Mouse (Mus musculus): ENCODE measurements around the gene Mgat5.

Gene Mgat5

DNA sequence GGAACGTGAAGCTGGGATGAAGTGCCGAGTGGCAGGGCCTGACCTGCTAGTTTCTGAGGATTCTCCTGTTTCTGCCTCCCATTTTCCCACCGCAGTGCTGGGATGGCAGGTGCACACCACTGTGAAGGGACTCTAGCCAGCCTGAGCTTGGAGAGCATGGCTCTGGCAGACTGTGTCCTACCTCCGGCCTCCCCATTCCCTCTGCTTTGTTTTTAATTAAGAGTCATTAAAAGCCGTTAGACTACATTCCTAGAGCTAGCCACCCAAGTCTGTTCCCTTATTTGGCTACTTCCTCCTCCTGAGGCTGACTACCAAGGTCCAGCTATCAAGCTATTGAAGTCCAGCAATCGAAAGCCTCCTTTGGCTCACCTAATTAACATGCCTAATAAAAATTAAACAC is 56.2 kb downstream of the Mgat5 start:
- no peak for DNase-seq (ENCODE audit: low spot score)

DNA sequence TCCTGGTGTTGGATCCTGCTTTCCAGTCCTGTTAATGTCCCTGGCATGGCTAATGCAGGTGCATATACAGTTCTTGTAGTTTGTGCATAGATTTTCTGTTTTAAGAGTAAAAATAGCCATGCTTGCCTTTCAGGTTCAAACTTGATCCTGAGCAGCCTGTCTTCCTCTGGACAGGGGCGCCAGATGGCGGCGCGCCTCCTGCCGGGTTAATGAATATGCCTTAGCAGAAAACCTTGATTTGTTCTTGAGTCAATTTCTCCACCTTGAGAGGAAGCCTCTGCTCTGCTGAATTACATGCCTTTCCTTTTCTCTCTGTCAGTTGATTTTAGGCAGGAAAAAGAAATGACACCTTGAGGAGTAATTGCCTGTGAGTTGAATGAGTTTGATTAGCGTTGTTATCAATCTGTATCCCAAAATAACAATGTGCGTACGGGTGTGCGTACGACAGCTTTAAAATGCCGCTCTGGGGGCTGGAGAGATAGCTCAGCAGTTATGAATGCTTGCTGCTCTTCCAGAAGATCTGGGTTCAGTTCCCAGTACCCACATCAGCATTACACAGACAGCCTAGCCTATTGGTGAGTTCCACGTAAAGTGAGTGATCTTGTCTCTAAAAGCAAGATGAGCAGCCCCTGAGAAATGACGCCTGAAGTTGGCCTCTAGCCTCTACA is 57.5 kb downstream of the Mgat5 start:
- no peak for DNase-seq (ENCODE audit: low spot score)

- no peak for DNase-seq (ENCODE audit: low spot score)
Observed at GRCm38 (mm10) chr1:127267985-127268384, 63.2 kb downstream of the Mgat5 start.

DNA sequence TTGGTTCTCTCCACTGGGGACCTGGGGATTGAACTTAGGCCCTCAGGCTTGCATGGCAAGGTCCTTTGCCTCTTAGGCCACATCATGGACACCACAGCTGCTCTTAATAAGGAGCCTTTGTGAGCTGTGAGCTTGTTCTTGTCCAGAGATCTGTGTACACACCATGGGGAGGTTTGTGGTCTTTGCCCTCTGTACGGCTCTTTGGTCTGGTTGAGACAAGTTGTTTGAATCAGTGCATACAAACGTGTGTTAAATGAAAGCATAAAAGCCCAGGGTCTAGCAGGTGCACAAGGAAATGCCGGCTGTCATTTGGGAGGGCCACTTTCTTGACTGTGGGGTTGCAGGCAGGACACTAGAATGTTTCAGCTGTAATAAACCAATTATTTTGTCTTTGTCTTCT is 64.5 kb downstream of the Mgat5 start:
- no peak for DNase-seq (ENCODE audit: low spot score)

DNA sequence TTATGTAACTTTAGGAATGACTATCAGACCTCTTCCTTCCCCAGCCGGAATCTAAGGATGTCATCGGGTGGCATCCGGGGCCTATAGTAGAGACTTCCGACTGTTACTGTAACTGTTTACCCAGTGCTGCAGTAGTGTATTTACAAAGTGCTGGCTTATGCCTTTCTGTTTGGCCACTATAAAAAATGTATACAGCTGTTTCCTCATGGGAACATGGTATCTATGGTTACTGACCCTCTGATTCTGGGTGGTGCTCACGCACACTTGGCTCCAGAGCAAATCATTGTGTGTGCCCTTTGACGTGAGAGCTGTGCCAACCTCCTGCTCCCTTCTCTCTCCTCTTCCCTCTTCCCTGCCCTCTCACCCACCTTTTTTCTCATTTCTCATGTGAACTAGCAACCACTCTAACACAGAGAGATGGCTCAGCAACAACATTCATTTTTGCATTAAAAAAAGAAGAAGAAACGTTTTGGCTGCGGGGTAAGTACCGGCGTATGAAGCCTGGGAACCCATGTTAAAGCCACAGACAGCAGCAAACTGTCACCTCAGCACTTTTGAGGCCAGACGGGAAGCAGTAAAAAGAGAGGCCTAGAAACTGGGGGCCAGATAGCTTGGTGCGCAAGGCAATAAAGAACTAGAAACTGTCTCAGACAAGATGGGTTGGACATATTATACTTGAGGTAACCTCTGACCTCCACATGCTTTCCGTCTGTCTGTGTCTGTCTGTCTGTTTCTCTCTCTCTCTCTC is 65.6 kb downstream of the Mgat5 start:
- DNase-seq (ENCODE audit: low spot score): no peak

- no peak for DNase-seq (ENCODE audit: low spot score)
Observed at GRCm38 (mm10) chr1:127271156-127271555, 66.3 kb downstream of the Mgat5 start.

DNA sequence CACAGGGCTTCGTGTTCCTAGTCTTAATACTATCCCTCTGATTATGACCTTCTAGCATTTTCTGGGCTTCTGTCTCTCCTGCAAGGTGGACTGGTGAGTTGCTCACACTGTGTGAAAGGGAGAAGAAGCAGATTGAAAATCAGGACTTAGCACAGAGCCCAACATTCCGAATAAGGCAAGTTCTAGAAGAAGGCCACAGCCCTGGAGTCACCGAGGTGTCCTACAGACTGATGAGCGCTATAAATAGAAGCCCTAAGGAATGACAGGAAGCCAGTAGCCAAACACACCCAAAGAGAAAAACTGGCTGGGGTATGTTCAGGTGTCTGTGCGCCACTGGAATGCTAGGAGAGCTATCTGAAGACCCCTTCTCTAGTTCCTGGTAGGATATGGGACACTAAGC is 68.5 kb downstream of the Mgat5 start:
- DNase-seq (ENCODE audit: low spot score): no peak

DNA sequence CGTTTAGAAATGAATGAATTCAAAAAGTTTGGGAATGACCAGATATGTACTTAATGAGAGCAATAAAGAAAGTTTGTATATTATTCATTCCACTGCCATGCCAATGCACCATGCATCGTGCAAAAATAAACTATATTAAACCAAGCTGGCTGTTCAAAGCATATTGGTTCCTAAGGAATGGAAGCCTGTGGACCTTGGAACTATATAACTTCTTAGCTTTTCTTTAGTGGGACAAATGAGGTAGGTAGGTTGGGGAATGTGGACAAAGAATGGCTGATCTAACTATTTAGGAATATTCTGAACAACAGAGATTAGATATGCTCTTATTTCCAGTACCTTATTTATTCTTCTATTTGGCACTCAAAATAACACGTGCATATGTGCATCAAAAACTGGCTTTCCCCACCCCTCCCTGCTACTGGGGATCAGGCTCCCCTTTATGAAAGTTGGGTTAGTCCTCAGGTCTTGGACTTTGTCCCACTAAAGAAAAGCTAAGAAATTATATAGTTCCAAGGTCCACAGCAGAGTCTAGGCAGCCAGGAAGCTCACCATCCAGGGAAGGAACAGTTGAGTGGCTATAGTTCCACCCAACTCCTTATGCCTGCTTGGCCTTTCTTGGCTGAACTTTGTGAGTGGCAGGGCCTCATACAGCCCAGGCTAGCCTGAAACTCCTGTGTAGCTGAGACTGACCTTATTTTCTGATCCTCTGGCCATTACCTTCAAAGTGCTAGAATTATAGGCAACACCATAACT is 70.9 kb downstream of the Mgat5 start:
- no peak for DNase-seq (ENCODE audit: low spot score)

DNA sequence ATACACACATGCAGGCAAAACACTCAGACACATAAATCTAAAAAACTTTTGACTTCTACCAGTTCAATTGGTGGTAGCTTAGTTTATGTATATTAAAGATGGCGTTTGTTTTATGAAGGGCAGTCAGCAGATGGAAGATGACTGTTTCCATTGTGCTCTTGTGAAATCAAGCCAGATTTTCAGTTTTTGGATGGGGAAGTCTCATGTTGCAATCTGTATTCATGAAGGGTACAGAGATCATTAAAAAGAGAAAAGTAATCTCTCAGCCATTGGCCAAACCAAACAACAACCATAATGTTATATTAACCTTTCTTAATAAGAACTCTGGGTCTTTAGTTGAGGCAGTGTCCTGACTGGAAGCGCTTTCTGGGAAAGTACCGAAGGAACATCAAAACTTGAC is 73.3 kb downstream of the Mgat5 start:
- DNase-seq (ENCODE audit: low spot score): no peak

GRCm38 (mm10) chr1:127280256-127280655 is 75.4 kb downstream of the Mgat5 start:
- DNase-seq (ENCODE audit: low spot score): no peak

GRCm38 (mm10) chr1:127284975-127285374 is 80.2 kb downstream of the Mgat5 start:
- DNase-seq (ENCODE audit: low spot score): no peak

DNA sequence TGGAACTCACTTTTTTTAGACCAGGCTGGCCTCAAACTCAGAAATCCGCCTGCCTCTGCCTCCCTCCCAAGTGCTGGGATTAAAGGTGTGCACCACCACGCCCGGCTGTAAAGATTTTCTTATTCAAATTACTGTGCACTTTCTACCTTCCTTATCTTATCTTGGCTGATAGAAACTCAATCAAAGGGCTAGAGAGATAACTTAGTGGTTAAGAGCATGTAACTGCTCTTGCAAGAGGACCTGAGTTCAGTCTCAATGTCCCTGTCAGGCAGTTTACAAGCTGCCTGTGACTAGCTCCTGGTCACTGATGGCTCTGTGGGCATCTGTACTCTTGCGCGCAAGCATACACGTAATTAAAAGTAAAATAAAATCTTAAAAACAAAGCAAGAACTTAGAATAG is 82.7 kb downstream of the Mgat5 start:
- DNase-seq (ENCODE audit: low spot score): no peak

DNA sequence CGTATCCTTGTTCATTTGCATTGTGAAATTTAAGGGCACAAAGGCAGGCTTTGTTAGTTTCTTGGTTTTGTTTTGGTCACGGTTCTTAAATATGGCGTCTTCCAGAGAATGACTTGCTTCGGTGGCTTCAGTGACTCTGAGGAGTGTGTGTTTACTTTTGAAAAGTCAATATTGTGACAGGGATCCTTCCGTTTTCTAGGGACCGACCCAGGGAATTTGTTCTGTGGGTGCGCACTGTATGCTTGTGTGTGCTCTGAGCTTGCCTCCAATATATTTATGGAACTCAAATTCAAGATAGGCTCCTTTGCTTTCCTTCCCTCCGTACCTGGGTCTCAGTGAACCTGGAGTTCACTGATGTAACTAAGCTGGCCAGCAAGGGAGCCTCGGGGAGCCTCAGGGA is 86.1 kb downstream of the Mgat5 start:
- no peak for DNase-seq (ENCODE audit: low spot score)

DNA sequence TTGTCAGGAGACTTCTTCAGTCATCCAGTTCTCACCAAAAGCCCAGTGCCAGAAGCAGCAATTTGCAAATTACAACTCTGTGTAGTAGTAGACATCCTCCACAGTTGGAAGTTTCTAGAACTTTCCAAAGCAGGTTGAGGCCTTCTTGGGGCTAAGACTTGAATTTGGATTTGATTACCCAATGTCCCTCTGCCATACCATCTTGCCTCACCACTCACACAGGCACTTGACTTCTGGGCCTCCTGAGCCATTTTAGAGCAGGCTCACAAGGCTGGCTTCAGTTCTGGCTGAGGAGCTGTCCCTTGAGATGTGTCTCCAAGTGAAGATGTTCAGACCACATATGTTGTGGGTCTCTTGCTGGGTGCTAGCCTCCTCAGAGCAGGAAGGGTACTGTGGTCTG is 86.9 kb downstream of the Mgat5 start:
- DNase-seq (ENCODE audit: low spot score): no peak

GRCm38 (mm10) chr1:127293286-127293685 is 88.5 kb downstream of the Mgat5 start:
- DNase-seq (ENCODE audit: low spot score): no peak

GRCm38 (mm10) chr1:127296815-127297214 is 92.0 kb downstream of the Mgat5 start:
- DNase-seq (ENCODE audit: low spot score): no peak

DNA sequence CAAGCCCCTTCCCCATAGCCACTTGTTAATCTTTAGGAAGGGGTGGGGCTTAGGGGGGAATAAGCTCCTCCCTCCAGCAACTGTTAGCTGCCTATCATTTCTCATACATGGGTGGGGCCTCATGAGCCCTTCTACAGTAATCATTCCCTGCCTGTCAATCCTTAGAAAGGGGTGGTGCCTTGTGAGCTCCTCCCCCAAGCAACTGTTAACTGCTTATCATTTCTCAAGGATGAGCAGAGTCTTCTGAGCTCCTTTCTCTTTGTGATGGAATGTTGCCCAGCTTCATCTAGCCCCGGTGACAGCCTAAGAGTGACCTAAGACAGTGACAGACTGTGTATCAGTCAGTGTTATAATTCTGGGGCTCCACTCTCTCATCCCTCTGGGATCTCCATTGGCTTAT is 95.0 kb downstream of the Mgat5 start:
- no peak for DNase-seq (ENCODE audit: low spot score)

GRCm38 (mm10) chr1:127301038-127301437 is 96.2 kb downstream of the Mgat5 start:
- DNase-seq (ENCODE audit: low spot score): no peak

DNA sequence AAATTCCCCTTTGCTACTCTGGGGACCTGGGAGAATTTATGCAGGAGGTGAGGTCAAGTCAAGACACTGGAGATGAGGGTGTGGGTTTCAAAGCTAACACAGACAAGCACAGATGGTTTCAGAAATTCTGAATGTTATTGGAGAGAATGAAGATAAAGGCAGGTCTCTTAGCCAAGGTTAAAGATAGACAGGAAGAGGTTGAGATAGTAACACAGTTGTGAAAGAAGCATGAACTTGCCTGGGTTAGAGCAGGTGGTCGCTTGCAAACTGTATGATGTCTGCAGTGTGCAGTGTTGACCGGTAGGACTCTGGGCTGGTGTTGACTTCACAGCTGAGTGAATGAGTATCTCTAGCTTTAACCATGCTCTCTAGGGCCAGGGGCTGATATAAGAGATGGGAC is 97.8 kb downstream of the Mgat5 start:
- DNase-seq (ENCODE audit: low spot score): no peak

- no peak for DNase-seq (ENCODE audit: low spot score)
Observed at GRCm38 (mm10) chr1:127303791-127304190, 99.0 kb downstream of the Mgat5 start.

GRCm38 (mm10) chr1:127304281-127304680 is 99.5 kb downstream of the Mgat5 start:
- DNase-seq (ENCODE audit: low spot score): no peak

- no peak for DNase-seq (ENCODE audit: low spot score)
Observed at GRCm38 (mm10) chr1:127305582-127305981, 100.8 kb downstream of the Mgat5 start.

Measured in ovary, adult 18-20 months (tissue).